Mouse (Mus musculus): Measurements from ENCODE around the gene 1110004F10Rik. TPM values are rescaled to one million over a fixed set of nuclear protein-coding genes. Genes with fewer than 3 reads are reported as not detected.
A peak's percentile ranks its signal among the peaks of the same experiment; 100 is the strongest.

Gene 1110004F10Rik
- 319 and 321 TPM in 2 replicates for polyA plus RNA-seq (2016; fragmentation: Nextera tagmentation; extraction: Ambion mirVana)

- Histone ChIP-seq H3K27me3 (peaks cover 64% of the 10 kb centered on the region), H3K9me3 (no peaks in the 10 kb centered on the region), H3K27ac (replicated peaks) (no peak within 1 kb of the TSS), H3K4me2 (replicated peaks) (peak within 1 kb of the TSS; percentile 97), H3K9ac (replicated peaks) (peak within 1 kb of the TSS; percentile 55), H3K4me3 (peak within 1 kb of the TSS; percentile 53), H3K36me3 (no peaks in the 10 kb centered on the region), H3K4me1 (peaks cover 41% of the 10 kb centered on the region)
- under 1% methylated on average over 11 of the region's 11 CpGs for WGBS
- 0 out of 2 replicates have a peak, but pooled peaks have one; percentile 34 for ATAC-seq (ENCODE audit: low FRiP score, low read depth)
Observed at GRCm38 (mm10) chr7:116039196-116039537, at the start of gene 1110004F10Rik. 1110004F10Rik (plus strand) TSS chr7:116039397.

DNA sequence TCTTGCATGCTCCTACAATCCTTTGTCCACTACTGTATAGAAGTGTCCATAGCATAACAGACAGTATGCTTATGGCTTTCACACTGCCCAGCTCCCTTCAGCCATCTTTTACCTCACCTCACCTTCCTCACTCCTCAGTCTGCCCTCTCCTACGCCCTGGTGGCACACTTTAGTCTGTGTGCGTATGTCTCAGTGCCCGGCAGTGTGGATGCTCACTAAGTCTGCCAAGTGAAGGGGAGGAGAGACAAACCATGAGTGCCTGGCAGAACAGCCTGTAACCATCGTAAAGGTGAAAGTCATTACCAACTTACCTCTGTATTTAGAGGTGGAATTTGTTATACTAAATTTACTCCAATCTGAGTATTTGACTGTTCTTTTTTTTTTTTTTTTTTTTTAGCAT, 36.5 kb upstream of the 1110004F10Rik start:
- ATAC-seq (ENCODE audit: low FRiP score, low read depth) = no peak
- no peaks in the 10 kb centered on the region for H3K9me3 ChIP-seq
- WGBS = 96% methylated on average over 4 of the region's 4 CpGs
- no peak overlapping the region for H3K9ac ChIP-seq (replicated peaks)
- no peak overlapping the region for H3K27ac ChIP-seq (replicated peaks)
- H3K4me2 ChIP-seq (replicated peaks) = no peak overlapping the region
- no peaks in the 10 kb centered on the region for H3K36me3 ChIP-seq
- H3K27me3 ChIP-seq = no peaks in the 10 kb centered on the region
- peaks cover 8% of the 10 kb centered on the region; the same call in 1 of the 2 replicates for H3K4me1 ChIP-seq
- H3K4me3 ChIP-seq = no peak overlapping the region

GRCm38 (mm10) chr7:116029991-116030390, 9.2 kb upstream of the 1110004F10Rik start:
- Histone ChIP-seq H3K27me3 (no peaks in the 10 kb centered on the region; the same call in 1 of the 2 replicates), H3K27ac (replicated peaks) (peak overlapping the region; percentile 86), H3K9ac (replicated peaks) (peak overlapping the region; percentile 92; the same call in 1 of the 2 replicates), H3K4me2 (replicated peaks) (peak overlapping the region; percentile 96), H3K9me3 (no peaks in the 10 kb centered on the region), H3K4me1 (peaks cover 41% of the 10 kb centered on the region), H3K4me3 (peak overlapping the region; percentile 66), H3K36me3 (no peaks in the 10 kb centered on the region)
- 30% methylated on average over 3 of the region's 3 CpGs for WGBS
- ATAC-seq (ENCODE audit: low FRiP score, low read depth) = no peak

DNA sequence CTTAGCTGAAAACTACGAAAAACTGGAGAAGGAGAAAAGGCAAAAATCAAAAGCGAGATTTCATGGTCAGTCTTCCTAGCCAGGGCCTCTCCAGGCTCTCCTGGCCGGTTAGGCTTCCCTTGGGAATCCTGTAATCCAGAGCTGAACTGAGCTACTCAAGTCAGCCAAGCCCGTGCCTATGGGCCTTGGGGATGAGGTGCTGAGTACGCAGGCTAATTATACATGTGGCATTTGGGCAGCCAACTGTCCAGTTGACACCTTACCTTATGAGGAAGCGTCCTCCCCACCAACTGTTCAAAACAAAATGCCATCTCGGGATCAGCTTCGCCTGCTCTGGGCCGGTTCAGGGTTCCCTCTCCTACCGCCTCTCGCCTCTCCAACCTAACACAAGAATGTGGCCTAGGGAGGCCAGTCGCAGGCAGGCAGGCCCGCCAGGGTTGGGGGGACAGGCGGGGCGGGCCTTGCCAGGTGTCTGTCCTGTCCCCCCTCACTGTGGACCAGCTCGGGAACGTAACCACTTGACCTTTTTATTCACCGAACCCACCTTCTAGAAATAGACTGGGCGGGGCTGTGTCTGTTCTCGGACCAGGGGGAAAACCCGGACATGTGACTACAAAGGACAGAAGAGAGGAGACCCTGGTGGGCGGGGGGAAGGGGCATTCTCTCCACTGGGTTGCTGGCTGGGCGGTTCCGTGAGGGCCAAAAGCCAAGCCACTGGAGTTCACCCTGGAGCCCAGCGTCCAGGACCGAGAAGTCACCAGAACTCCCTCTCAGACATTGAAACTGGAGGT, 8.4 kb upstream of the 1110004F10Rik start:
- H3K27ac ChIP-seq (replicated peaks) = peak overlapping the region; percentile 86
- peak overlapping the region; percentile 96 for H3K4me2 ChIP-seq (replicated peaks)
- H3K9me3 ChIP-seq = no peaks in the 10 kb centered on the region
- peaks cover 7% of the 10 kb centered on the region for H3K27me3 ChIP-seq
- ATAC-seq (ENCODE audit: low FRiP score, low read depth) = peak; percentile 12; the same call in 1 of the 2 replicates
- H3K9ac ChIP-seq (replicated peaks) = peak overlapping the region; percentile 92
- WGBS = 4% methylated on average over 26 of the region's 26 CpGs
- peaks cover 48% of the 10 kb centered on the region for H3K4me1 ChIP-seq
- H3K4me3 ChIP-seq = peak overlapping the region; percentile 66
- no peaks in the 10 kb centered on the region for H3K36me3 ChIP-seq

DNA sequence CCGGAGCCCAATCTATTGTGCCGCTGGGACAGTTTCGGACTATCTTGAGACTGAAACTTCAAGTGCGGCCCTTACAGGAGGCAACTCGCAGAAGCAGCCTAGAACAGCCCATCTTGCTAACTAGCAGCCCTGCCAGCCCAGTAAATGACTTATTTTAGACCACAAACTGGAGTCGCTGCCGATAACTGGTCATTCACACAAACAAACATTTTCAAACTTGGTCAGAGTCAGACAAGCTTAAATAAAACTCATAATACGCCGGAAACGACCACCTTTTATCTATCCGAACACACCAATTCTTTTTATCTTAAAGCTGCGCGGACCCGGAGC, 7.8 kb upstream of the 1110004F10Rik start:
- Histone ChIP-seq H3K4me3 (peak overlapping the region; percentile 66), H3K4me2 (replicated peaks) (peak overlapping the region; percentile 96), H3K27ac (replicated peaks) (peak overlapping the region; percentile 86), H3K36me3 (no peaks in the 10 kb centered on the region), H3K9ac (replicated peaks) (peak overlapping the region; percentile 92), H3K27me3 (peaks cover 13% of the 10 kb centered on the region), H3K4me1 (peaks cover 50% of the 10 kb centered on the region), H3K9me3 (no peaks in the 10 kb centered on the region)
- whole genome bisulfite sequencing = under 1% methylated on average over 14 of the region's 14 CpGs
- ATAC-seq (ENCODE audit: low FRiP score, low read depth) = no peak

DNA sequence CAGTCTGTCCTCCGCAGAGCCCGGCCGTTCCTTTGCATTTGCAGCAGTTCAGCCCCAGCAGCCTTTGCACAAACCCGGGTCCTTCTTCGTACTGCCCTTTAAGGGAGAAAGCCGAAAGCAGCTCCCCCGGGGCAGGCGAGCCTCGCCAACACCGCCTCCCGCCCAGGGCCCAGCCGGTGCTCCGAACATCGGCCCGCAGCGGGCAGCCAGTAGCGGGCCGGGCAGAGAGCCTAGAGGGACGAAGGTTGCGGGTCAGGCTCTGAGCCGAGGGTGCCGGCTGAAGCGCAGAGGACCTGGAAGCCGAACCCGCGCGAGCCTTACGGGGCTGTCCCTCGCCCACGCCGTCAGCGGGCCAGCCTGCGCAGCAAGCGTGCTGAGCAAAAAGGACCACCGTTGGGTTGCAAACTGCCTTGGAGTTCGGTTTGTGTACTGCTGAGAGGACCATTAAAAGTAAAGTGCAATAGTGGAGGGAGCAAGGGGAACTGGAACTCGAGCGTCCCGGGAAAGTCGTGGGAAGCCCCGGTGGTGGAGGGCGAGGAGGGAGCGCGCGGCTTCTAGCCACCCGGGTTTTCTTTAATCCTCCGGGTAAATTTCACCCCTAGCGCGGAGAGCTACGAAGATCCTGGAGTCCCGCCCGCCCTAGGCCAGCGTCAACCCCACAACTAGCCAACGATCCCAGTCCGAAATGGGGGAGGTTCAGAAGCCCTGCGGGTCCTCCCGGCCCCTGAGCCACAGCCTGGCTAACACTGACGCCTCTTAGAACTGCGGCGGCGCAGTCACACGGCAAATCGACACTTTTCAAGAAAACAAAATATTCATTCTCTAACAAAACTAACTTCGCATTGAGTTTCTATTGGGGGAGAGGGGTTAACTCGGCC, 7.2 kb upstream of the 1110004F10Rik start:
- Histone ChIP-seq H3K9me3 (no peaks in the 10 kb centered on the region), H3K4me3 (peak overlapping the region; percentile 66), H3K4me2 (replicated peaks) (peak overlapping the region; percentile 96), H3K36me3 (no peaks in the 10 kb centered on the region), H3K27ac (replicated peaks) (peak overlapping the region; percentile 86), H3K9ac (replicated peaks) (peak overlapping the region; percentile 92), H3K27me3 (peaks cover 19% of the 10 kb centered on the region), H3K4me1 (peaks cover 49% of the 10 kb centered on the region)
- ATAC-seq (ENCODE audit: low FRiP score, low read depth) = peak; percentile 23; the same call in 1 of the 2 replicates
- WGBS = under 1% methylated on average over 65 of the region's 65 CpGs

DNA sequence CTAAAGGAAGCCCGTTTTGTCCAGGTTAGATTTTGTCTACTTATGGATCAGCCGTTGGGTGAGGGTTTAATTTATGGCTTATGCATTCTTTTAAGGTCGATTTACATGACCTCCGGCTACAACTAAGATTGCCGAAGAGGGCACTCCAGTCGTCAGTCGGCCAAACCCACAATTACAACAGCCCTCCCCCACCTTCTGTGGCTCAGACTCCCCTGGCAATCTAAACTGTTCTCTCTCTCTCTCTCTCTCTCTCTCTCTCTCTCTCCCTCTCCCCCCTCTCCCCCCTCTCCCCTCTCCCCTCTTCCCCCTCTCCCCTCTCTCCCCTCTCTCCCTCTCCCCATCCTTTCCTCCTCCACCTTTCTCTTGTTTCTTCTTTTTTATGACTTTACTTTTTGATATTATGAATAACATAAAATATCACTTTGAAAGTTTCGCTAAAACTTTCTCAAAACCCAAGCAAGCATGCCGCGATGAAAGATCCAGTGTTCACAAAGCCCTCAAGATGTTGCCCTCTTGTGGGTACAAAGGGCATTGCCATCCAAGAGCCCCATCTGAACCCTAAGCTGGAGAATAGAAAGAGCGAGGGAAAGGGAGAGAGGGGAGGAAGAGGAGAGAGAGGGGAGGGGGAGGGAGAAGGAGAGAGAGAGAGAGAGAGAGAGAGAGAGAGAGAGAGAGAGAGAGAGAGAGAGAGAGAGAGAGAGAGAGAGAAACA, 6.4 kb upstream of the 1110004F10Rik start:
- H3K9me3 ChIP-seq = no peaks in the 10 kb centered on the region
- H3K27me3 ChIP-seq = peaks cover 27% of the 10 kb centered on the region
- H3K4me3 ChIP-seq = peak overlapping the region; percentile 66
- peak overlapping the region; percentile 96 for H3K4me2 ChIP-seq (replicated peaks)
- 0% methylated on average over 11 of the region's 11 CpGs for WGBS
- peaks cover 44% of the 10 kb centered on the region for H3K4me1 ChIP-seq
- H3K27ac ChIP-seq (replicated peaks) = peak overlapping the region; percentile 88
- ATAC-seq (ENCODE audit: low FRiP score, low read depth) = peak; percentile 35
- no peaks in the 10 kb centered on the region for H3K36me3 ChIP-seq
- peak overlapping the region; percentile 92 for H3K9ac ChIP-seq (replicated peaks)

GRCm38 (mm10) chr7:116033371-116034241, 5.6 kb upstream of the 1110004F10Rik start:
- Histone ChIP-seq H3K36me3 (no peaks in the 10 kb centered on the region), H3K9me3 (no peaks in the 10 kb centered on the region), H3K4me1 (peaks cover 51% of the 10 kb centered on the region), H3K4me2 (replicated peaks) (peak overlapping the region; percentile 96), H3K9ac (replicated peaks) (peak overlapping the region; percentile 79), H3K27me3 (peaks cover 35% of the 10 kb centered on the region), H3K4me3 (peak overlapping the region; percentile 66), H3K27ac (replicated peaks) (peak overlapping the region; percentile 88)
- ATAC-seq (ENCODE audit: low FRiP score, low read depth) = peak; percentile 38
- WGBS = under 1% methylated on average over 53 of the region's 54 CpGs

DNA sequence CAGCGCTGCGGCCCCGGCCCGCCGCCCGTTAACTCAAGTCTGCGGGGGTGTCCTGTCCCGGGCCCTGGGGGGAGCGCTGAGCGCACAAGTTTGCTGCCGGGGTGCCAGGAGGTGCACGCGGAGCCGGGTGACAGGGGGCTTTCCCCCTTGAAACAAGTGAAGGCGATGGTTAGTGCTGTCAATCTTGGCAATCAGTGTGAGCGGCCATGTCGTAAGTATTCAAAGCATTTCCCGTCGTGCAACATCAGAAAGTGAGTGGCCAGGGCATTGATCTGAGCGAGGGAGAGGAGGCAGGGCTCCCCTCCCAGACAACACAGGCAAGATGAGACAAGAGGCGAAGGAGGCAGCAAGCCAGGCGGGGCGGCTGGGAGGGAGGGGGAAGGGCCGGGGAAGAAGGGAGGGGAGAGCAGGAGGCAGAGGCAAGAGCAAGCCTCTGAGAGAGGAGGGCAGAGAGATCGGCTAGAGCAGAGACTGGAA, 4.9 kb upstream of the 1110004F10Rik start:
- Histone ChIP-seq H3K9ac (replicated peaks) (peak overlapping the region; percentile 79), H3K36me3 (no peaks in the 10 kb centered on the region), H3K4me1 (peaks cover 56% of the 10 kb centered on the region), H3K27me3 (peaks cover 40% of the 10 kb centered on the region), H3K27ac (replicated peaks) (peak overlapping the region; percentile 88), H3K4me3 (peak overlapping the region; percentile 66), H3K9me3 (no peaks in the 10 kb centered on the region), H3K4me2 (replicated peaks) (peak overlapping the region; percentile 96)
- under 1% methylated on average over 25 of the region's 25 CpGs for WGBS
- ATAC-seq (ENCODE audit: low FRiP score, low read depth) = peak; percentile 59

DNA sequence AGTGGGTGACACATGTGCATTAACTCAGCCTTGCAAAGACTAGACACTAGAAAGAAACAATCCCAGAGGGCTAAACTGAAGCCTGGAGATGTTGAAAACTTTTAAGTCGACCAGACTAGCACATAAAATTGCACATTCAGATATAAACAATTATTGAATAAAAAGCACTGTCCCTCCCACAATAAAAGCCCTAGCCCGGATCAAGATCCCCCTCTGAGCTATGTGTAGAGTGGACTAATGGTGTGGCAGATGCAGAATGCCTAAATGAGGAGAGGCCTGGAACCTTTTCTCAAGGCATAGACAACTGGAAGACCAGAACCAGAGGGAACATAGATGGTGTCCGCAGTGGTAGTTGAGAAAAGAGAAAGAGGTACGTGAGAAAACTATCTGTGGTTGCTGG, 3.7 kb upstream of the 1110004F10Rik start:
- Histone ChIP-seq H3K4me3 (no peak overlapping the region), H3K4me2 (replicated peaks) (peak overlapping the region; percentile 96; the same call in 1 of the 2 replicates), H3K9me3 (no peaks in the 10 kb centered on the region), H3K9ac (replicated peaks) (no peak overlapping the region), H3K4me1 (peaks cover 54% of the 10 kb centered on the region), H3K27ac (replicated peaks) (no peak overlapping the region), H3K36me3 (no peaks in the 10 kb centered on the region), H3K27me3 (peaks cover 47% of the 10 kb centered on the region)
- ATAC-seq (ENCODE audit: low FRiP score, low read depth) = no peak
- 39% methylated on average over 4 of the region's 4 CpGs for WGBS

Data from midbrain, embryonic 12.5 days (tissue).